ENCODE assay signal across 17 mouse cellular contexts in the genomic region with DNA sequence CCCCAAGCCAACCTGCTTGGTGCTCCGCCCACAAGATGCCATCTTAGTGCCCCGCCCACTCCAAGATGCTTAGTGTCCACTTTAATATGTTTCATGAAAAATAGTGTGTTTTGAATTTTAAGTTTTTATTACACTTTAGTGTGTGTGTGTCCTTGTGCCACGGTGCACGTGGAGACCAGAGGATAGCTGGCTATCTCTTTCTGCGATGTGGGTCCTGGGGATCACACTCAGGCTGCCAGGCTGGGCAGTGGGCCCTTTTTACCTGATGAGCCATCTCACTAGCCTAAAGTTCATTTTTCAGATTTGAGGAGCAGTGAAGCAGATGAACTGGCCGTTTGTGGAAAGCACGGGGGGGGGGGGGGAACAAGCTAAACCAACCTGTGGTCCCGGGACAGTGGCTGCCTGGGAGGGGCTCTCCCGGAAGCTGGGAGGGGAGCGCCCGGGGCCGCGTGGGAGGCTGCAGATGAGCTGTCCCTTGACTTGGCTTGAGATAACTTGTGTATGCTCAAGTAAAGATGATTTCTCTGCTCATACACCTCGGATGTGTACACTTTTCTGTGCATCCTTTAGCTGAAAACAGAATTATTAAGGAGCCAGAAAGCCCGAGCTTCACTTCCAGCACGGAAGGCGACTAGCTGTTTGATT. TPM values are rescaled to one million over a fixed set of nuclear protein-coding genes. Genes with fewer than 3 reads are reported as not detected.
DNase-seq lines count a peak whose midpoint lies in the region; ATAC-seq and TF ChIP-seq lines count a peak whose summit lies in the region.
"Had no signal": no experiment of that assay in that cellular context is flagged by ENCODE, and none has a peak within 500 bp of the region (broad histone marks: within the 10 kb centered on the region; RNA-seq: fewer than 3 reads in every experiment).

No protein-coding gene starts in this region.

- no peak for TF ChIP-seq CTCF in kidney, adult 2 months (conservative IDR thresholded peaks at IDR 0.05; ENCODE audit: insufficient read depth, insufficient read length, low read depth, low read length)
- no peak for TF ChIP-seq CTCF in olfactory bulb, adult 2 months (IDR thresholded peaks at IDR 0.05; ENCODE audit: insufficient read depth, low read depth, low read length)

- no peak for ATAC-seq in forebrain, embryonic 13.5 days
- no peak for ATAC-seq in kidney, embryonic 15.5 days (replicated peaks; ENCODE audit: low FRiP score)

- TF ChIP-seq POLR2A in kidney, adult 2 months (IDR thresholded peaks at IDR 0.05; ENCODE audit: low read depth, low read length): no peak
- no peak for TF ChIP-seq POLR2A in olfactory bulb, adult 2 months (IDR thresholded peaks at IDR 0.05; ENCODE audit: insufficient read depth, low read depth, low read length)

- peaks cover 42% of the 10 kb centered on the region for H3K4me1 ChIP-seq in forebrain, embryonic 10.5 days
- H3K4me1 ChIP-seq in forebrain, embryonic 13.5 days: peaks cover 26% of the 10 kb centered on the region
- H3K4me1 ChIP-seq in kidney, embryonic 15.5 days: peaks cover 49% of the 10 kb centered on the region
- H3K4me1 ChIP-seq in kidney, adult 2 months (ENCODE audit: control insufficient read depth, insufficient read depth, low read length): no peaks in the 10 kb centered on the region
- peaks cover 40% of the 10 kb centered on the region for H3K4me1 ChIP-seq in olfactory bulb, adult 2 months (ENCODE audit: control insufficient read depth, insufficient read depth, low read length)

- WGBS in forebrain, embryonic 10.5 days: 65% methylated on average over 17 of the region's 17 CpGs
- WGBS in forebrain, embryonic 13.5 days: 66% methylated on average over 17 of the region's 17 CpGs
- WGBS in kidney, embryonic 15.5 days: 41% methylated on average over 17 of the region's 17 CpGs
- WGBS in kidney, adult 2 months: 41% methylated on average over 17 of the region's 17 CpGs
- WGBS in olfactory bulb, adult 2 months: 46% methylated on average over 17 of the region's 17 CpGs

- H3K4me2 ChIP-seq in forebrain, embryonic 13.5 days: no peak overlapping the region
- H3K4me2 ChIP-seq in kidney, embryonic 15.5 days: peak overlapping the region; percentile 19; the same call in 1 of the 2 replicates
- H3K4me2 ChIP-seq: hindbrain, embryonic 12.5 days had no signal

- H3K27ac ChIP-seq in forebrain, embryonic 10.5 days: peak overlapping the region; percentile 69
- no peak overlapping the region for H3K27ac ChIP-seq in forebrain, embryonic 13.5 days
- peak overlapping the region; percentile 37; the same call in 1 of the 2 replicates for H3K27ac ChIP-seq in kidney, embryonic 15.5 days
- H3K27ac ChIP-seq in kidney, adult 2 months (ENCODE audit: insufficient read depth, low read depth, low read length): no peak overlapping the region
- H3K27ac ChIP-seq in olfactory bulb, adult 2 months (ENCODE audit: insufficient read depth, low read depth, low read length): peak overlapping the region; percentile 96
- H3K27ac ChIP-seq: hindbrain, embryonic 12.5 days had no signal

- H3K4me3 ChIP-seq in forebrain, embryonic 10.5 days: no peak overlapping the region
- no peak overlapping the region for H3K4me3 ChIP-seq in forebrain, embryonic 13.5 days
- no peak overlapping the region for H3K4me3 ChIP-seq in kidney, embryonic 15.5 days (replicated peaks)
- no peak overlapping the region for H3K4me3 ChIP-seq in kidney, adult 2 months (ENCODE audit: insufficient read depth, low read depth, low read length)
- no peak overlapping the region for H3K4me3 ChIP-seq in olfactory bulb, adult 2 months (ENCODE audit: insufficient read depth, low read depth, low read length)
- H3K4me3 ChIP-seq: hindbrain, embryonic 12.5 days had no signal

- no peaks in the 10 kb centered on the region for H3K27me3 ChIP-seq in forebrain, embryonic 10.5 days (ENCODE audit: poor library complexity, severe bottlenecking)
- no peaks in the 10 kb centered on the region for H3K27me3 ChIP-seq in forebrain, embryonic 13.5 days
- no peaks in the 10 kb centered on the region for H3K27me3 ChIP-seq in kidney, embryonic 15.5 days
- H3K27me3 ChIP-seq in kidney, adult 2 months (replicated peaks; ENCODE audit: control insufficient read depth, insufficient read depth, low read length): no peaks in the 10 kb centered on the region
- H3K27me3 ChIP-seq: hindbrain, embryonic 12.5 days had no signal

- no peaks in the 10 kb centered on the region for H3K36me3 ChIP-seq in forebrain, embryonic 10.5 days (replicated peaks)
- H3K36me3 ChIP-seq in forebrain, embryonic 13.5 days (ENCODE audit: poor library complexity, severe bottlenecking): no peaks in the 10 kb centered on the region
- no peaks in the 10 kb centered on the region for H3K36me3 ChIP-seq in kidney, embryonic 15.5 days
- H3K36me3 ChIP-seq in kidney, adult 2 months (ENCODE audit: control insufficient read depth, insufficient read depth, low read length): no peaks in the 10 kb centered on the region
- H3K36me3 ChIP-seq: hindbrain, embryonic 12.5 days had no signal

- DNase-seq in forebrain, embryonic 10.5 days (ENCODE audit: extremely low spot score, low spot score): no peak
- no peak for DNase-seq in kidney, adult 2 months
- DNase-seq in thymus, postnatal 14 days: peak; percentile 20
- no peak for DNase-seq in thymus, postnatal 10 days (ENCODE audit: low spot score in 2 of 2)
- no peak for DNase-seq in spleen, postnatal 14 days (ENCODE audit: low spot score in 2 of 2)
- DNase-seq: cerebellum, adult 2 months; gastrocnemius, postnatal 36 days; right cerebral cortex, adult 18-20 months; spleen, adult 18-20 months had no signal

- no peak overlapping the region; the same call in 1 of the 2 replicates for H3K9ac ChIP-seq in forebrain, embryonic 13.5 days
- H3K9ac ChIP-seq in kidney, embryonic 15.5 days: no peak overlapping the region
- H3K9ac ChIP-seq: hindbrain, embryonic 12.5 days had no signal

- H3K9me3 ChIP-seq in forebrain, embryonic 10.5 days: 0 out of 2 replicates have a peak, but pooled peaks cover 4% of the 10 kb centered on the region
- H3K9me3 ChIP-seq in forebrain, embryonic 13.5 days (replicated peaks): no peaks in the 10 kb centered on the region; the same call in 1 of the 2 replicates
- no peaks in the 10 kb centered on the region for H3K9me3 ChIP-seq in kidney, embryonic 15.5 days (replicated peaks)
- H3K9me3 ChIP-seq: hindbrain, embryonic 12.5 days had no signal

RNA-seq across cellular contexts. Expression of a gene that starts 19.4 kb away (rescaled TPM):
- 45.4 and 47.2 TPM in 2 replicates for polyA plus RNA-seq in forebrain, embryonic 10.5 days (2016; fragmentation: Nextera tagmentation; extraction: Ambion mirVana)
- polyA plus RNA-seq in forebrain, embryonic 13.5 days (2015; fragmentation: Nextera tagmentation; extraction: Ambion mirVana): 48.7 and 50.9 TPM in 2 replicates
- 40.6 and 45.1 TPM in 2 replicates for polyA plus RNA-seq in kidney, embryonic 15.5 days (2015; fragmentation: Nextera tagmentation; extraction: Ambion mirVana)
- 3.4 and 5.9 TPM in 2 replicates for polyA plus RNA-seq in kidney, adult 2 months (2012; rRNA removed)
- not detected in 2 replicates for polyA plus RNA-seq in olfactory bulb, adult 2 months (2012; ENCODE audit: insufficient read depth, insufficient read length, low replicate concordance, missing spikeins)

RNA-seq across cellular contexts. Expression of a gene that starts 38.2 kb away (rescaled TPM):
- not detected in 2 replicates for polyA plus RNA-seq in forebrain, embryonic 10.5 days (2016; fragmentation: Nextera tagmentation; extraction: Ambion mirVana)
- polyA plus RNA-seq in forebrain, embryonic 13.5 days (2015; fragmentation: Nextera tagmentation; extraction: Ambion mirVana): not detected in 2 replicates
- not detected in 2 replicates for polyA plus RNA-seq in kidney, embryonic 15.5 days (2015; fragmentation: Nextera tagmentation; extraction: Ambion mirVana)
- polyA plus RNA-seq in kidney, adult 2 months (2012; rRNA removed): not detected in 2 replicates
- not detected in 2 replicates for polyA plus RNA-seq in olfactory bulb, adult 2 months (2012; ENCODE audit: insufficient read depth, insufficient read length, low replicate concordance, missing spikeins)
- polyA plus RNA-seq: cerebellum, adult 2 months; cortical plate, adult 2 months; frontal cortex, adult 2 months; hindbrain, embryonic 12.5 days; liver, embryonic 16.5 days; midbrain, postnatal 0 days had no signal

Comparison
In these comparisons a context has a peak if more than half of its experiments do, and no peak if none do; other contexts are left out.
1. H3K27ac ChIP-seq: peak in forebrain, embryonic 10.5 days (single experiment), kidney, embryonic 15.5 days (single experiment) and olfactory bulb, adult 2 months (single experiment); none in forebrain, embryonic 13.5 days (single experiment) and kidney, adult 2 months (single experiment).